Mouse (Mus musculus): ENCODE results near the gene Osbpl8.

GRCm38 (mm10) chr10:111298140-111299098 is 133.9 kb downstream of the Osbpl8 start, which contains the start of gene Bbs10:
- TF ChIP-seq EP300 (IDR thresholded peaks at IDR 0.05; ENCODE audit: low read length) (no peak), MAFK (IDR thresholded peaks at IDR 0.05; ENCODE audit: insufficient replicate concordance, low read length) (no peak), TCF12 (IDR thresholded peaks at IDR 0.05; ENCODE audit: low read depth, low read length) (peak; percentile 82), ZNF384 (IDR thresholded peaks at IDR 0.05; ENCODE audit: low read depth, low read length) (no peak), CTCF (conservative IDR thresholded peaks at IDR 0.05 in 1 of 2, IDR thresholded peaks at IDR 0.05 in 1 of 2; ENCODE audit: low read depth in 2 of 2, low read length in 2 of 2) (peak; percentile 33 to 83; a peak in 3 of 4 replicates)

Measured in CH12.LX (cell line).